ENCODE assay signal across 24 mouse cellular contexts in the genomic region with DNA sequence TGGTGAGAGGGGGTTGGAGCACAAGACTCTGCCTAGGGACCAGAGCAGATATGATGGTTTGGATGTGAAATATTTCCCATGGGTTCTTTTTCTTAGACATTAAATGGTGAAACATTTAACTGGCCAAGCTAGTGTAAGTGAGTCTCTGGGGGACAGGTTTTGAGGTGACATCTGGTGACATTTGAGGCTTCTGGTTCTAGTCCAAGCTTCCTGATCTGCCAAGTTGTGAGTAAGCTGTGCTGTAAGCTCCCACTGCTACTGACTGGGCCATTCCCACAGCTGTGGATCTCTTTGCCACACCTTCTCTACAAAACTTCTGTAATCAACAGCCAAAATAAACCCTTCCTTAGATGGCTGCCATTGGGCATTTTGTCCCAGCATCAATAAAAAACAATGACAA.
A peak's percentile ranks its signal among the peaks of the same experiment; 100 is the strongest.
DNase-seq lines count a peak whose midpoint lies in the region; ATAC-seq lines count a peak whose summit lies in the region.
"Had no signal": no experiment of that assay in that cellular context is flagged by ENCODE, and none has a peak within 500 bp of the region (broad histone marks: within the 10 kb centered on the region; RNA-seq: fewer than 3 reads in every experiment).

No protein-coding gene starts in this region.

- no peaks in the 10 kb centered on the region for H3K27me3 ChIP-seq in limb, embryonic 12.5 days
- H3K27me3 ChIP-seq: embryonic facial prominence, embryonic 12.5 days; embryonic facial prominence, embryonic 15.5 days; forebrain, embryonic 12.5 days; forebrain, embryonic 15.5 days; heart, embryonic 13.5 days had no signal

- no peak overlapping the region for H3K4me3 ChIP-seq in limb, embryonic 12.5 days (replicated peaks)
- H3K4me3 ChIP-seq: embryonic facial prominence, embryonic 12.5 days; embryonic facial prominence, embryonic 15.5 days; forebrain, embryonic 12.5 days; forebrain, embryonic 15.5 days; heart, embryonic 13.5 days had no signal

- no peak overlapping the region for H3K4me2 ChIP-seq in limb, embryonic 12.5 days
- H3K4me2 ChIP-seq: embryonic facial prominence, embryonic 12.5 days; embryonic facial prominence, embryonic 15.5 days; forebrain, embryonic 12.5 days; forebrain, embryonic 15.5 days; heart, embryonic 13.5 days; hindbrain, embryonic 14.5 days had no signal

- H3K9me3 ChIP-seq in limb, embryonic 12.5 days = no peaks in the 10 kb centered on the region
- H3K9me3 ChIP-seq: embryonic facial prominence, embryonic 12.5 days; embryonic facial prominence, embryonic 15.5 days; forebrain, embryonic 12.5 days; forebrain, embryonic 15.5 days; heart, embryonic 13.5 days had no signal

- H3K27ac ChIP-seq in limb, embryonic 12.5 days = peak overlapping the region; percentile 32; the same call in 1 of the 2 replicates
- H3K27ac ChIP-seq: embryonic facial prominence, embryonic 12.5 days; embryonic facial prominence, embryonic 15.5 days; forebrain, embryonic 12.5 days; forebrain, embryonic 15.5 days; heart, embryonic 13.5 days; hindbrain, embryonic 14.5 days; hindbrain, postnatal 0 days had no signal

- peaks cover 39% of the 10 kb centered on the region for H3K4me1 ChIP-seq in limb, embryonic 12.5 days (replicated peaks)
- H3K4me1 ChIP-seq: embryonic facial prominence, embryonic 12.5 days; embryonic facial prominence, embryonic 15.5 days; forebrain, embryonic 12.5 days; forebrain, embryonic 15.5 days had no signal

- H3K36me3 ChIP-seq in limb, embryonic 12.5 days = no peaks in the 10 kb centered on the region
- H3K36me3 ChIP-seq: embryonic facial prominence, embryonic 12.5 days; embryonic facial prominence, embryonic 15.5 days; forebrain, embryonic 12.5 days; forebrain, embryonic 15.5 days; heart, embryonic 13.5 days had no signal

- no peak for ATAC-seq in cerebellum, adult (ENCODE audit: insufficient number of reproducible peaks, low FRiP score, low TSS enrichment)
- no peak for ATAC-seq in limb, embryonic 12.5 days (ENCODE audit: insufficient number of reproducible peaks, insufficient read depth, low FRiP score, low TSS enrichment, low read depth)
- ATAC-seq: CD4-positive, CD25-positive, alpha-beta regulatory T cell, adult 4 months; forebrain, embryonic 15.5 days; hindbrain, postnatal 0 days; inflammation-experienced regulatory T-cells, adult 6 months; intestine, postnatal 0 days had no signal

- H3K9ac ChIP-seq in limb, embryonic 12.5 days (replicated peaks) = no peak overlapping the region
- H3K9ac ChIP-seq: embryonic facial prominence, embryonic 12.5 days; embryonic facial prominence, embryonic 15.5 days; forebrain, embryonic 12.5 days; forebrain, embryonic 15.5 days; heart, embryonic 13.5 days; hindbrain, embryonic 14.5 days had no signal

- peak; percentile 42 for DNase-seq in cerebellum, adult 11-12 months
- DNase-seq in cerebellum, postnatal 36 days = no peak
- DNase-seq in cerebellum, postnatal 10 days = peak; percentile 34 to 39
- DNase-seq in adipocyte (ENCODE audit: low spot score) = peak; percentile 33
- DNase-seq in urinary bladder, adult 2 months (ENCODE audit: low spot score) = no peak
- DNase-seq: adrenal gland, postnatal 10 days; cerebellum, adult 8-10 months; gastrocnemius, postnatal 25 days; heart, adult 18-20 months; heart, postnatal 14 days; heart, postnatal 4 days; kidney, adult 2 months had no signal

Comparison
In these comparisons a context has a peak if more than half of its experiments do, and no peak if none do; other contexts are left out.
1. DNase-seq: peak in cerebellum, adult 11-12 months (single experiment), cerebellum, postnatal 10 days (2 of 2) and adipocyte (single experiment); none in cerebellum, postnatal 36 days (0 of 2) and urinary bladder, adult 2 months (single experiment).